Mouse (Mus musculus) MEL (cell line): ENCODE data around the gene Hsd17b13. TPM values are rescaled to one million over a fixed set of nuclear protein-coding genes. Genes with fewer than 3 reads are reported as not detected.
A peak's percentile ranks its signal among the peaks of the same experiment; 100 is the strongest.

Experiments used
- DNase-seq: peaks from one replicate; pipeline ENCODE4 v3.0.0; 2011; ENCODE audit warnings: low read depth, low spot score
- H3K27ac ChIP-seq: 2 replicates; pipeline ENCODE4 v1.5.1; 2012; ENCODE audit warnings: low read depth, mild to moderate bottlenecking, control low read depth, low read length, moderate library complexity; ENCODE audit not compliant: control insufficient read depth
- H3K27me3 ChIP-seq, 2 experiments: fragments of 150-350 bp in 1 of 2; sonication (generic) in 1 of 2; 2 replicates each; pipeline ENCODE4 v1.6.1; 2012; ENCODE audit warnings: low read length in 2 of 2, mild to moderate bottlenecking in 2 of 2, improper control_type of control experiment in 1 of 2, moderate library complexity in 1 of 2; ENCODE audit not compliant: insufficient read depth in 2 of 2, control insufficient read depth in 1 of 2
- H3K36me3 ChIP-seq, 2 experiments: 2 replicates each; pipeline ENCODE4 v1.6.1; 2012 to 2014; ENCODE audit warnings: low read length in 2 of 2, improper control_type of control experiment in 1 of 2, inconsistent platforms in 1 of 2, mild to moderate bottlenecking in 1 of 2; ENCODE audit not compliant: insufficient read depth in 2 of 2, control insufficient read depth in 1 of 2
- H3K4me1 ChIP-seq, 2 experiments: fragments of 150-350 bp in 1 of 2; sonication (generic) in 1 of 2; 2 replicates each; pipeline ENCODE4 v1.6.1; 2012; ENCODE audit warnings: low read length in 2 of 2, improper control_type of control experiment in 1 of 2, mild to moderate bottlenecking in 1 of 2; ENCODE audit not compliant: insufficient read depth in 2 of 2, control insufficient read depth in 1 of 2
- H3K4me3 ChIP-seq, 2 experiments: fragments of 150-350 bp in 1 of 2; sonication (generic) in 1 of 2; 2 replicates each; pipeline ENCODE4 v1.5.1; 2012; ENCODE audit warnings: low read depth in 2 of 2, low read length in 2 of 2, mild to moderate bottlenecking in 2 of 2, moderate library complexity in 2 of 2, control low read depth in 1 of 2, improper control_type of control experiment in 1 of 2; ENCODE audit not compliant: control insufficient read depth in 1 of 2, insufficient read depth in 1 of 2
- H3K79me2 ChIP-seq: 2 replicates; pipeline ENCODE4 v1.6.1; 2012; ENCODE audit warnings: mild to moderate bottlenecking, low read length, moderate library complexity; ENCODE audit not compliant: control insufficient read depth, poor library complexity, insufficient read depth
- H3K9ac ChIP-seq: 2 replicates; pipeline ENCODE4 v1.6.1; 2012; ENCODE audit warnings: low read depth, mild to moderate bottlenecking, control low read depth, low read length, moderate library complexity; ENCODE audit not compliant: control insufficient read depth, poor library complexity, severe bottlenecking
- H3K9me3 ChIP-seq: fragments of 150-350 bp; sonication (generic); replicated peaks from 2 replicates; pipeline ENCODE4 v1.6.1; 2012; ENCODE audit warnings: mild to moderate bottlenecking, low read length, improper control_type of control experiment, moderate library complexity; ENCODE audit not compliant: insufficient read depth
- BHLHE40 ChIP-seq: IDR thresholded peaks from 2 replicates; pipeline ENCODE4 v1.6.1; 2012; ENCODE audit warnings: low read depth, mild to moderate bottlenecking, inconsistent platforms, low read length, improper control_type of control experiment, borderline replicate concordance
- CHD2 ChIP-seq: IDR thresholded peaks from 2 replicates; pipeline ENCODE4 v1.6.1; 2011; ENCODE audit warnings: low read length, improper control_type of control experiment
- ELF1 ChIP-seq: IDR thresholded peaks from 2 replicates; pipeline ENCODE4 v1.6.1; 2014; ENCODE audit warnings: low read depth, mild to moderate bottlenecking, inconsistent platforms, low read length, improper control_type of control experiment, moderate library complexity
- GABPA ChIP-seq: IDR thresholded peaks from 2 replicates; pipeline ENCODE4 v1.6.1; 2012; ENCODE audit warnings: low read depth, mild to moderate bottlenecking, inconsistent platforms, low read length, improper control_type of control experiment, moderate library complexity
- GATA1 ChIP-seq: IDR thresholded peaks from 2 replicates; pipeline ENCODE4 v1.6.1; 2011; ENCODE audit warnings: low read depth, low read length, improper control_type of control experiment
- JUND ChIP-seq: IDR thresholded peaks from 2 replicates; pipeline ENCODE4 v1.6.1; 2011; ENCODE audit warnings: low read depth, mild to moderate bottlenecking, improper control_type of control experiment, low read length
- KAT2A ChIP-seq: conservative IDR thresholded peaks from 2 replicates; pipeline ENCODE4 v1.6.1; 2012; ENCODE audit warnings: low read depth, low read length, improper control_type of control experiment, inconsistent platforms
- MAFK ChIP-seq: IDR thresholded peaks from 2 replicates; pipeline ENCODE4 v1.6.1; 2011; ENCODE audit warnings: low read depth, mild to moderate bottlenecking, low read length, improper control_type of control experiment, borderline replicate concordance
- MXI1 ChIP-seq: IDR thresholded peaks from 2 replicates; pipeline ENCODE4 v1.6.1; 2011; ENCODE audit warnings: mild to moderate bottlenecking, low read depth, low read length, improper control_type of control experiment
- MYB ChIP-seq: IDR thresholded peaks from 2 replicates; pipeline ENCODE4 v1.6.1; 2011; ENCODE audit warnings: mild to moderate bottlenecking, low read depth, low read length, improper control_type of control experiment
- MYC ChIP-seq: IDR thresholded peaks from 2 replicates; pipeline ENCODE4 v1.6.1; 2011; ENCODE audit warnings: low read depth, mild to moderate bottlenecking, low read length, improper control_type of control experiment, moderate library complexity
- NELFE ChIP-seq: IDR thresholded peaks from 2 replicates; pipeline ENCODE4 v1.6.1; 2011; ENCODE audit warnings: low read depth, low read length, improper control_type of control experiment
- POLR2AphosphoS2 ChIP-seq: IDR thresholded peaks from 2 replicates; pipeline ENCODE4 v1.6.1; 2011; ENCODE audit warnings: low read length, improper control_type of control experiment
- RAD21 ChIP-seq: IDR thresholded peaks from 2 replicates; pipeline ENCODE4 v1.6.1; 2011; ENCODE audit warnings: mild to moderate bottlenecking, low read depth, low read length, improper control_type of control experiment
- RCOR1 ChIP-seq: IDR thresholded peaks from 2 replicates; pipeline ENCODE4 v1.6.1; 2012; ENCODE audit warnings: low read depth, mild to moderate bottlenecking, inconsistent platforms, low read length, improper control_type of control experiment
- SMC3 ChIP-seq: IDR thresholded peaks from 2 replicates; pipeline ENCODE4 v1.6.1; 2011; ENCODE audit warnings: low read depth, low read length, improper control_type of control experiment
- TAL1 ChIP-seq: IDR thresholded peaks from 2 replicates; pipeline ENCODE4 v1.6.1; 2012; ENCODE audit warnings: mild to moderate bottlenecking, inconsistent platforms, low read length, moderate library complexity, mixed read lengths
- TCF12 ChIP-seq: IDR thresholded peaks from 2 replicates; pipeline ENCODE4 v1.6.1; 2014; ENCODE audit warnings: low read depth, mild to moderate bottlenecking, inconsistent platforms, low read length, improper control_type of control experiment, moderate library complexity
- UBTF ChIP-seq: IDR thresholded peaks from 2 replicates; pipeline ENCODE4 v1.6.1; 2012; ENCODE audit warnings: low read depth, mild to moderate bottlenecking, inconsistent platforms, low read length, improper control_type of control experiment, moderate library complexity, borderline replicate concordance; ENCODE audit not compliant: insufficient read depth
- USF2 ChIP-seq, 2 experiments: IDR thresholded peaks; 2 replicates each; pipeline ENCODE4 v1.6.1; 2011 to 2012; ENCODE audit warnings: improper control_type of control experiment in 2 of 2, low read length in 2 of 2, borderline replicate concordance in 1 of 2, inconsistent platforms in 1 of 2, low read depth in 1 of 2, mild to moderate bottlenecking in 1 of 2; ENCODE audit not compliant: insufficient read depth in 1 of 2
- ZC3H11A ChIP-seq: IDR thresholded peaks from 2 replicates; pipeline ENCODE4 v1.6.1; 2012; ENCODE audit warnings: low read depth, mild to moderate bottlenecking, inconsistent platforms, low read length, improper control_type of control experiment
- ZKSCAN1 ChIP-seq: IDR thresholded peaks from 2 replicates; pipeline ENCODE4 v1.6.1; 2012; ENCODE audit warnings: low read depth, mild to moderate bottlenecking, inconsistent platforms, low read length, improper control_type of control experiment, moderate library complexity
- polyA plus RNA-seq, 2 experiments: library from polyadenylated mRNA; stranded (reverse) in 1 of 2; unstranded in 1 of 2; fragments of >175 nt in 1 of 2; fragments of >200 nt in 1 of 2; gene quantifications; 2 replicates each; pipeline versions ENCODE4 v1.2.1 to v1.2.4; 2012; ENCODE audit warnings: low replicate concordance in 2 of 2, low read depth in 1 of 2; ENCODE audit not compliant: insufficient read length in 2 of 2, insufficient read depth in 1 of 2, missing spikeins in 1 of 2
- total RNA-seq: library from RNA; depleted of rRNA; stranded (reverse); fragments of 300-350 nt; gene quantifications from 2 replicates; pipeline ENCODE4 v1.2.3, GENCODE M21; 2012

Hsd17b13 gene
- total and polyA plus RNA-seq, 3 experiments, result 0.08 TPM; not detected in 2

DNA sequence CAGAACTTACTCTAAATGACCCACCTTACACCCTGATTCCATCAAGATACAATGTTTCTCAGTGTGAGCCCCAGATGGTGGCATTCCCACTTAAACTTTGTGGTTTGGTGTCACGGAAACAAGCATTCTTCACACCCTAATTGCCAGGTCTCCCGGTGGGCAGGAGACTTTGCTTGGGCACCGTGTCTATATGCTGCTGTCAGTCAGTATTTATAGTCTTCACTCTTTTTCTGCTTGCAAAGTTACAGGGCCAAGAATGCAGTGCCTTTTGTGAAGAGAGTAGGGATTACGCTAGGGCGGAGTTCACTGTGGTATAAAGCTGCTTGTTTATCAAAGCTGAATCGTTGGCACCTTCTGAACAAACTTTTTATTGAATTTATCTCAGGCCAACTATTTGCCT lies 34.0 kb downstream of the Hsd17b13 start:
- Histone ChIP-seq H3K9me3 (no peaks in the 10 kb centered on the region), H3K9ac (no peak overlapping the region), H3K27me3 (peaks cover 3 to 8% of the 10 kb centered on the region in 2 experiments), H3K27ac (no peak overlapping the region), H3K79me2 (no peaks in the 10 kb centered on the region), H3K36me3 (no peaks in the 10 kb centered on the region), H3K4me3 (no peak overlapping the region), H3K4me1 (no peaks in the 10 kb centered on the region)
- no peak for DNase-seq
- TF ChIP-seq TCF12 (no peak), MAFK (no peak), RCOR1 (0 out of 2 replicates have a peak, but pooled peaks have one; percentile 7)

DNA sequence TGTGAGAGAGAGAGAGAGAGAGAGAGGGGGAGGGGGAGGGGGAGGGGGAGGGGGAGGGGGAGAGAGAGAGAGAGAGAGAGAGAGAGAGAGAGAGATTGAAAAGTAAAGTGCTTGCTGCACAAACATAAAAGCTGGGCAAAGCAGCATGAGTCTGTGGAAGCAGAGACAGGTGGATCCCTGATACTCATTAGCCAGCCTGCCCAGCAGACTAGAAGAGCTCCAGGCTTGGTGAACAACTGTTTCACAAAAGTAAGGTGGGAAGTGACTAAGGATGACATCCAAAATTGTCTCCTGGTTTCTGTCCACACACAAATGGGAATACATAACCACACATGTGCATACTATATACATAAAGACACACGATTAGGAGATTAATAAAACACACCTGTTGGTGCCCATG lies 37.4 kb downstream of the Hsd17b13 start:
- no peak overlapping the region for H3K9ac ChIP-seq
- H3K4me3 ChIP-seq, result no peak overlapping the region
- no peak for DNase-seq
- no peak for TF ChIP-seq USF2 (IDR thresholded peaks at IDR 0.05; ENCODE audit: borderline replicate concordance in 1 of 2, insufficient read depth in 1 of 2, low read depth in 1 of 2, low read length in 2 of 2)
- no peak for TF ChIP-seq JUND
- H3K9me3 ChIP-seq, result no peaks in the 10 kb centered on the region
- H3K4me1 ChIP-seq, result no peaks in the 10 kb centered on the region
- no peaks in the 10 kb centered on the region for H3K36me3 ChIP-seq
- H3K79me2 ChIP-seq, result no peaks in the 10 kb centered on the region
- peaks cover 3 to 8% of the 10 kb centered on the region in 2 experiments for H3K27me3 ChIP-seq
- H3K27ac ChIP-seq, result no peak overlapping the region

DNA sequence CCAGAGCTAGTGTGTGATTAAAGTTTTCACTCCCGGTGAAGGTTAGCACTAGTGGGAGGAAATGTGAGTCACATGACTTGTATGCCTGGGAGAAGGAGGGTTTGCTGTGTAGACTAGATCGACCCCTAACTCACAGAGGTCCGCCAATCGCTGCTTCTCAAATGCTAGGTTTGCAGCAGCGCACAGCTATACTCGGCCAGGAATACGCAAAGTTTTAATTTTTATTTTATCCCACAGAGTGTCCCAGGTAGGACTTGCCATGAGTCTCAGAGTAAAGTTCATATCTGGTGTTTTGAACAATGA lies 37.9 kb downstream of the Hsd17b13 start:
- Histone ChIP-seq H3K4me1 (no peaks in the 10 kb centered on the region), H3K9me3 (no peaks in the 10 kb centered on the region), H3K27me3 (peaks cover 3 to 8% of the 10 kb centered on the region in 2 experiments), H3K4me3 (no peak overlapping the region)
- no peak for DNase-seq
- TF ChIP-seq BHLHE40 (no peak), KAT2A (no peak), ZKSCAN1 (no peak), MXI1 (no peak), TAL1 (no peak), RAD21 (no peak), UBTF (no peak), ZC3H11A (no peak), NELFE (no peak), POLR2AphosphoS2 (no peak), MYB (no peak), GABPA (no peak), USF2 (IDR thresholded peaks at IDR 0.05; ENCODE audit: borderline replicate concordance in 1 of 2, insufficient read depth in 1 of 2, low read depth in 1 of 2, low read length in 2 of 2) (no peak), GATA1 (no peak), SMC3 (no peak), JUND (no peak), CHD2 (no peak), MYC (no peak), ELF1 (no peak)
- TF ChIP-seq, all 39 proteins: peak for 0
- Histone ChIP-seq H3K27ac (no peak overlapping the region), H3K36me3 (no peaks in the 10 kb centered on the region), H3K79me2 (no peaks in the 10 kb centered on the region), H3K9ac (no peak overlapping the region)
